Mouse (Mus musculus) stomach, embryonic 14.5 days (tissue): ENCODE data around the gene Camk1d. TPM values are rescaled to one million over a fixed set of nuclear protein-coding genes. Genes with fewer than 3 reads are reported as not detected.
"Not testable (repeated sequence)": the region's sequence is repeated elsewhere in the genome, so short reads cannot be mapped to it uniquely, and the experiment has no call there.

ENCODE experiments used
- ATAC-seq: fragments of 200-750 bp; cut with Nextera tagmentation; 2 replicates; pipeline ENCODE4 v1.8.0; 2017; ENCODE audit warnings: low read depth, moderate TSS enrichment; ENCODE audit not compliant: insufficient number of reproducible peaks, insufficient read depth, low FRiP score
- H3K27ac ChIP-seq: fragments of 300-500 bp; sonication (generic); 2 replicates; pipeline ENCODE4 v1.5.1; 2014; ENCODE audit warnings: mild to moderate bottlenecking, low read length, moderate library complexity, mixed read lengths
- H3K27me3 ChIP-seq: fragments of 300-500 bp; sonication (generic); 2 replicates; pipeline ENCODE4 v1.6.1; 2014; ENCODE audit warnings: low read length, control low read depth, mixed read lengths; ENCODE audit not compliant: control insufficient read depth, insufficient read depth
- H3K36me3 ChIP-seq: fragments of 300-500 bp; sonication (generic); 2 replicates; pipeline ENCODE4 v1.6.1; 2014; ENCODE audit warnings: mild to moderate bottlenecking, control low read depth, low read length, moderate library complexity, mixed read lengths; ENCODE audit not compliant: control insufficient read depth, insufficient read depth
- H3K4me1 ChIP-seq: fragments of 300-500 bp; sonication (generic); 2 replicates; pipeline ENCODE4 v1.6.1; 2014; ENCODE audit warnings: low read length, control low read depth, mixed read lengths; ENCODE audit not compliant: control insufficient read depth, insufficient read depth
- H3K4me2 ChIP-seq: fragments of 300-500 bp; sonication (generic); replicated peaks from 2 replicates; pipeline ENCODE4 v1.6.1; 2014; ENCODE audit warnings: low read depth, low read length, control low read depth
- H3K4me3 ChIP-seq: fragments of 300-500 bp; sonication (generic); 2 replicates; pipeline ENCODE4 v1.5.1; 2014; ENCODE audit warnings: low read depth, low read length, control low read depth
- H3K9ac ChIP-seq: fragments of 300-500 bp; sonication (generic); replicated peaks from 2 replicates; pipeline ENCODE4 v1.6.1; 2014; ENCODE audit warnings: low read depth, mild to moderate bottlenecking, control low read depth, low read length, moderate library complexity, mixed read lengths
- H3K9me3 ChIP-seq: fragments of 300-500 bp; sonication (generic); 2 replicates; pipeline ENCODE4 v1.6.1; 2016; ENCODE audit warnings: low read depth, low read length, control low read depth; ENCODE audit not compliant: control insufficient read depth
- WGBS: fragments of 180-500 bp; shearing (Covaris S2); extraction: QIAGEN DNeasy Blood & Tissue Kit; methylation state at CpG from one replicate; pipeline ENCODE4 v1.1.7; 2014; 5-methylcytosine and 5-hydroxymethylcytosine counted together
- polyA plus RNA-seq: library from polyadenylated mRNA; unstranded; fragments of >200 nt; fragmentation: Nextera tagmentation; extraction: Ambion mirVana; gene quantifications from 2 replicates; pipeline ENCODE4 v1.2.1, GENCODE M21; 2014

Gene Camk1d
- polyA plus RNA-seq, 1 experiment from 2014 or later, result 20.5 TPM

- H3K4me1 ChIP-seq, result no peaks in the 10 kb centered on the region; the same call in 1 of the 2 replicates
- peak; percentile 85; the same call in 1 of the 2 replicates for ATAC-seq
- no peaks in the 10 kb centered on the region for H3K27me3 ChIP-seq
- H3K4me2 ChIP-seq, result no peak overlapping the region
- H3K27ac ChIP-seq, result peak overlapping the region; percentile 62; the same call in 1 of the 2 replicates
- H3K9me3 ChIP-seq, result no peaks in the 10 kb centered on the region
- no peak overlapping the region for H3K4me3 ChIP-seq
- H3K9ac ChIP-seq, result no peak overlapping the region
- 19% methylated on average over 5 of the region's 5 CpGs for WGBS
- H3K36me3 ChIP-seq, result no peaks in the 10 kb centered on the region
These were observed 427.9 kb downstream of the Camk1d start for GRCm38 (mm10) chr2:5286189-5287043.

- no peak for ATAC-seq
- H3K27ac ChIP-seq, result no peak overlapping the region
- H3K4me1 ChIP-seq, result no peaks in the 10 kb centered on the region; the same call in 1 of the 2 replicates
- no peaks in the 10 kb centered on the region for H3K9me3 ChIP-seq
- no peak overlapping the region for H3K4me2 ChIP-seq
- H3K36me3 ChIP-seq, result no peaks in the 10 kb centered on the region
- no peak overlapping the region for H3K4me3 ChIP-seq
- no peaks in the 10 kb centered on the region for H3K27me3 ChIP-seq
- WGBS, result 75% methylated on average over 5 of the region's 5 CpGs
- no peak overlapping the region for H3K9ac ChIP-seq
These were observed 430.0 kb downstream of the Camk1d start for GRCm38 (mm10) chr2:5284351-5284750.

DNA sequence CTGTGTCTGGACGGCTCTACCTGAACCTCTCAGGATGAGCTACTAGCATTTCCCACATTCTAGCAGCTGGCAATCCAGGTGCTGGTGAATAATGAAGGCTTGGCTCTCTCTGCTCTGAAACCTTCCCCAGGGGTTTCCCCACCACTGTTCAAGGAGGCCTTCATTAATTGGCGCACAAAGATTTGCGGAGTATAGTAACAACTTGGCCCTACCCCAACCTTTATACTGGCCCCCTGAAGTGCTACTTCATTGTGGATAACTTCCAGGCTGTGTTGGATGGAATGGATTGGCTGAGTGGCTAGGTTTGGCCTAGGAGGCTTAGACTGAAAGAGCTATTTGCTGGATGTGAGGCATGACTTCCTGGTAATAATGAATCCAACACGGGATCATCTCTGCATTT, 431.7 kb downstream of the Camk1d start:
- H3K9ac ChIP-seq, result no peak overlapping the region
- H3K4me3 ChIP-seq, result no peak overlapping the region
- H3K36me3 ChIP-seq, result no peaks in the 10 kb centered on the region
- H3K4me2 ChIP-seq, result no peak overlapping the region
- H3K27me3 ChIP-seq, result no peaks in the 10 kb centered on the region
- H3K27ac ChIP-seq, result no peak overlapping the region
- ATAC-seq, result no peak
- no peaks in the 10 kb centered on the region; the same call in 1 of the 2 replicates for H3K4me1 ChIP-seq
- WGBS, result 88% methylated on average over 4 of the region's 4 CpGs
- H3K9me3 ChIP-seq, result no peaks in the 10 kb centered on the region

GRCm38 (mm10) chr2:5267980-5268379, 446.3 kb downstream of the Camk1d start:
- no peak for ATAC-seq
- no peaks in the 10 kb centered on the region for H3K36me3 ChIP-seq

DNA sequence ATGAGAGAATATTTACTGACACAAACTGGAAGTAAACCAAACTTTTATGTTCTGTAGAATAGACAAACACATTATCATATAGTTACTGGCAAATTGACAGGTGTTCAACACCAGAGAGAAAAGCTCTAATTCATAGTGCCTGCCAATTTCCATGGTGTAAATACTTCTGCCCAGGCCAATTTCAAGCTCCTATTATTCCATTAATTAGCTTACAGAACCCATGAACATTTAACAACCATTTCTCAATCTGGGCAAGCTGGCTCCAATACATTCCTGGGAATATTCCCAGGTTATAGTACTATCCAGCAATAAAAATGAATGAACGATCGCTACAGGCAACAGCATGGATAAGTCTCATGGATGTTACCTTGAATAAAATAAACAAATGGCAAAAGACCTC, 452.0 kb downstream of the Camk1d start:
- no peak overlapping the region for H3K4me2 ChIP-seq
- no peak overlapping the region for H3K9ac ChIP-seq
- no peaks in the 10 kb centered on the region for H3K27me3 ChIP-seq
- no peak overlapping the region for H3K4me3 ChIP-seq
- H3K4me1 ChIP-seq, result no peaks in the 10 kb centered on the region
- ATAC-seq, result no peak
- 83% methylated on average over 2 of the region's 2 CpGs for WGBS
- no peaks in the 10 kb centered on the region for H3K36me3 ChIP-seq
- peaks cover under 1% of the 10 kb centered on the region; the same call in 1 of the 2 replicates for H3K9me3 ChIP-seq
- no peak overlapping the region for H3K27ac ChIP-seq

More at GRCm38 (mm10) chr2:5267980-5268379, 446.3 kb downstream of the Camk1d start:
- H3K4me3 ChIP-seq, result no peak overlapping the region
- H3K9me3 ChIP-seq, result peaks cover 6% of the 10 kb centered on the region; the same call in 1 of the 2 replicates
- WGBS, result 42% methylated on average over 2 of the region's 2 CpGs
- H3K4me2 ChIP-seq, result no peak overlapping the region
- no peak overlapping the region for H3K27ac ChIP-seq
- no peaks in the 10 kb centered on the region for H3K4me1 ChIP-seq
- H3K27me3 ChIP-seq, result no peaks in the 10 kb centered on the region
- no peak overlapping the region for H3K9ac ChIP-seq

- Histone ChIP-seq H3K9ac (no peak overlapping the region), H3K27ac (no peak overlapping the region), H3K4me2 (no peak overlapping the region), H3K4me1 (no peaks in the 10 kb centered on the region), H3K36me3 (no peaks in the 10 kb centered on the region), H3K4me3 (no peak overlapping the region), H3K27me3 (no peaks in the 10 kb centered on the region), H3K9me3 (peaks cover 2% of the 10 kb centered on the region; the same call in 1 of the 2 replicates)
- WGBS, result 87% methylated on average over 3 of the region's 3 CpGs
- ATAC-seq, result no peak
These were observed 456.1 kb downstream of the Camk1d start for GRCm38 (mm10) chr2:5258250-5258649.

- no peaks in the 10 kb centered on the region for H3K4me1 ChIP-seq
- H3K9me3 ChIP-seq, result no peaks in the 10 kb centered on the region; the same call in 1 of the 2 replicates
- no peak overlapping the region for H3K4me2 ChIP-seq
- H3K9ac ChIP-seq, result no peak overlapping the region
- H3K27me3 ChIP-seq, result no peaks in the 10 kb centered on the region
- no peak overlapping the region for H3K27ac ChIP-seq
- no peaks in the 10 kb centered on the region for H3K36me3 ChIP-seq
- H3K4me3 ChIP-seq, result no peak overlapping the region
- 46% methylated on average over 12 of the region's 12 CpGs for WGBS
- no peak for ATAC-seq
These were observed 464.3 kb downstream of the Camk1d start for GRCm38 (mm10) chr2:5249969-5250368.

- not testable (repeated sequence) for H3K9ac ChIP-seq, H3K4me1 ChIP-seq, ATAC-seq, H3K36me3 ChIP-seq, H3K27ac ChIP-seq, H3K4me3 ChIP-seq, H3K4me2 ChIP-seq, H3K27me3 ChIP-seq, H3K9me3 ChIP-seq
- 94% methylated on average over 6 of the region's 6 CpGs for WGBS
These were observed 465.1 kb downstream of the Camk1d start for GRCm38 (mm10) chr2:5249199-5249598.
